Mouse (Mus musculus): ENCODE measurements around the gene Htra2. TPM values are rescaled to one million over a fixed set of nuclear protein-coding genes. Genes with fewer than 3 reads are reported as not detected.
A peak's percentile ranks its signal among the peaks of the same experiment; 100 is the strongest.

The Htra2 gene
- polyA plus RNA-seq, 1 experiment from 2014 or later: 61.8 TPM

DNA sequence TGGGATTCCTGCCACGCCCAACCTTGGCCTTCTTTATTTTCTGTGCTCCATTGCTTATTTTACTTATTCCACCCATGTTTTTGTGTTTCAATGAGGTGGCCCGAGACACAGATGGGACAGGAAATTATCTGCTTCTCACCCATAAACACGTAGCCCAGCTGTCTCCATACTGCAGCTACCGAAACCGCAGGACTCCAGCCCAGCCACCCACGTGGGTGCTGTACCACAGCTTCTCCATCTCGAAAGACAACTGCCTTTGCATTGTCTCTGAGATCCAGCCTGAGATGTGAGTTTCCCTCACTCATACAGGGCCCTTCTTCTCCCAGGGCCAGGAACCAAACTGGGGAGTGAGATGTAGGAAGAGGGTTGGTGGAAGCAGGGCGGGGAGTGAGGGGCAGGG, 10.9 kb upstream of the Htra2 start:
- no peaks in the 10 kb centered on the region for H3K9me3 ChIP-seq (ENCODE audit: control insufficient read depth, low read length)
- H3K27me3 ChIP-seq (ENCODE audit: control insufficient read depth, insufficient read depth, low read depth, low read length): peaks cover 92% of the 10 kb centered on the region
- 30% methylated on average over 8 of the region's 8 CpGs for WGBS
- H3K9ac ChIP-seq (ENCODE audit: low read length): no peak overlapping the region
- no peak overlapping the region for H3K4me2 ChIP-seq (ENCODE audit: low read depth, low read length)
- no peaks in the 10 kb centered on the region for H3K36me3 ChIP-seq (ENCODE audit: control insufficient read depth, insufficient read depth, low read length)
- no peak overlapping the region for H3K27ac ChIP-seq (ENCODE audit: low read length)
- ATAC-seq (ENCODE audit: low read depth): no peak
- no peaks in the 10 kb centered on the region; the same call in 1 of the 2 replicates for H3K4me1 ChIP-seq (replicated peaks; ENCODE audit: control insufficient read depth, insufficient read depth, low read length)
- no peak overlapping the region for H3K4me3 ChIP-seq (ENCODE audit: low read length)

DNA sequence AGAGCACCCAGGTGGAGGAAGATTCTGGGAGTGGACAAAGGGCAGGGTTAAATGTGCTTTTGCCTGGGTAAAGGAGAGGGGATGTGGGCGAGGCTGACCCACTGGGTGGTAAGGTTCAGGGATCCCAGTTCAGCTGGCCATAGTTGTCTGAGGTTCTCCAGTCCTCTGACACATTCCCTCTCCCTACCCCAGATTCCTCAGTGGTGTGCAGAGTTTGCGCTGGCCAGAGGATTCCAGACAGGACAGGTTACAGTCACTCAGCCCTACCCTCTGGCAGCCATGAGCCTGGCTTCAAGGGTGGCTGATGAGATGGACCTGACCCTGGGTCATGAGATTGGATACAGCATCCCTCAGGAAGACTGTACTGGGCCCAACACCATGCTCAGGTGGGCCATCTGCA, 3.7 kb upstream of the Htra2 start:
- H3K4me1 ChIP-seq (replicated peaks; ENCODE audit: control insufficient read depth, insufficient read depth, low read length): peaks cover 10% of the 10 kb centered on the region
- peaks cover 5% of the 10 kb centered on the region for H3K36me3 ChIP-seq (ENCODE audit: control insufficient read depth, insufficient read depth, low read length)
- H3K4me3 ChIP-seq (ENCODE audit: low read length): no peak overlapping the region
- no peak overlapping the region for H3K27ac ChIP-seq (ENCODE audit: low read length)
- no peaks in the 10 kb centered on the region for H3K9me3 ChIP-seq (ENCODE audit: control insufficient read depth, low read length)
- H3K9ac ChIP-seq (ENCODE audit: low read length): no peak overlapping the region
- 72% methylated on average over 2 of the region's 2 CpGs for WGBS
- H3K27me3 ChIP-seq (ENCODE audit: control insufficient read depth, insufficient read depth, low read depth, low read length): peaks cover 20% of the 10 kb centered on the region
- no peak for ATAC-seq (ENCODE audit: low read depth)
- H3K4me2 ChIP-seq (ENCODE audit: low read depth, low read length): no peak overlapping the region

DNA sequence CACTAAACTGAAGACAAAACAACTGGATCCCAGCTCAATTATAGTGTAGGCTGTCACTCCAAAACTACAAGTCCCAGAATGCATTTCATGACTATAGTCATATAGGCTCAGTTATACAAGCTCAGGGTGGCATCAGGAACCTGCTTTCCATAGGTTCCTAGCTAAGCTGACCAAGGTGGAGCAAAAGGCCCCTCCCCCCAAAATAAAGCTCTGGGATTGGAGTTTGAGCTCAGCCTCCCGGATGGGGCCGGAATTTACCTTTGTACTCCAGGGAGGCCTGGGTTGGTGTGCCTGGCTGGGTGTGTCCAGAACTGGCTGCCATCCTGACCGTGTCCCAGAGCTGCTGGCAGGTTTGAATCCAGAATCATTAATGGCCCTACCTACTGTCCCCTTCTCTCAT, 2.7 kb upstream of the Htra2 start, which contains the start of gene Dqx1:
TSS of gene Dqx1 (plus strand) at position 55 of the 400 bp plus-strand sequence.
- WGBS: 34% methylated on average over 3 of the region's 3 CpGs
- 0 out of 2 replicates have a peak, but pooled peaks have one; percentile 1 for ATAC-seq (ENCODE audit: low read depth)
- no peak within 1 kb of the TSS for H3K4me2 ChIP-seq (ENCODE audit: low read depth, low read length)

DNA sequence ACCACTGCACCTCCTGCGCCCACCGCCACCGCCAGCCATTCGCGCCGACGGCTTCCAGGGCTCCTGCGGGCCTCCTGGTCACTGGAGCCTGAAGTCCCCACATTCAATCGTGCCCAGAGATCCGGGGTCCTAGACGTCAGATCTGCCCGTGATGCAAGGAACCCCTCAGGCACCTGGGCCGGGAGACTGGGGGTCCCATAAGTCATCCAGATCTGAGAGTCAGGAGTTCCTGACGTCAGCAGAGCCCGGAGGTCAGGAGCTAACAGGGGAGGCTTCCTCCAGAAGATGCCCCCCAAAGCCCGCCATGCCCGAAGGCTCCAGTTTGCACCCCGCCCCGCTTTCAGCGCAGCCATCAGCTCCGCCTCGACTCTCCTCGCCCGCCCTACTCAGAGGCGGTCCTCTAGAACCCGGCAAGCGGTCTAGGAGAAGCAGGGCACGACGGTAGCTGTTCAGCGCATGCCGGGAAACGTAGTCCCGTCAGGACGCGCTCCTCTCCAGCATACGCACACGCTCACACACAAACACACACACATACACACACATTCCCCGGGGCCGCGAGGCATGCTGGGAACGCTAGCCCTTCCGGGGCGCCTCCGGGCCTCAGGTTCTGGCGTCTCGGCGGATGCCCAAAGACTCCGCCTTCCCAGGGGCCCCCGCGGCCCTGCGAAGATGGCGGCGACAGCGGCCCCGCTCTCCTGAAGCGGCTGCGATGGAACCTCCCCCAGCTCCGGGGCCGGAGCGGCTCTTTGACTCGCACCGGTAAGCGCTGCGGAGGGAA, 810 bp downstream of the Htra2 start, which contains the start of gene Aup1:
TSS of gene Aup1 (plus strand) at position 448 of the 778 bp plus-strand sequence.
- peak within 1 kb of the TSS; percentile 75 for H3K4me3 ChIP-seq (ENCODE audit: low read length)
- H3K9ac ChIP-seq (ENCODE audit: low read length): peak within 1 kb of the TSS; percentile 92
- peak within 1 kb of the TSS; percentile 87 for H3K27ac ChIP-seq (ENCODE audit: low read length)
- H3K4me2 ChIP-seq (ENCODE audit: low read depth, low read length): peak within 1 kb of the TSS; percentile 95
- H3K9me3 ChIP-seq (ENCODE audit: control insufficient read depth, low read length): no peaks in the 10 kb centered on the region
- peak; percentile 98 for ATAC-seq (ENCODE audit: low read depth)
- H3K4me1 ChIP-seq (replicated peaks; ENCODE audit: control insufficient read depth, insufficient read depth, low read length): peaks cover 22% of the 10 kb centered on the region
- peaks cover 19% of the 10 kb centered on the region for H3K36me3 ChIP-seq (ENCODE audit: control insufficient read depth, insufficient read depth, low read length)
- WGBS: under 1% methylated on average over 59 of the region's 64 CpGs
- H3K27me3 ChIP-seq (ENCODE audit: control insufficient read depth, insufficient read depth, low read depth, low read length): no peaks in the 10 kb centered on the region

More for the DNA sequence above, 2.7 kb upstream of the Htra2 start, which contains the start of gene Dqx1:
- H3K27me3 ChIP-seq (ENCODE audit: control insufficient read depth, insufficient read depth, low read depth, low read length): peaks cover 11% of the 10 kb centered on the region
- H3K4me1 ChIP-seq (replicated peaks; ENCODE audit: control insufficient read depth, insufficient read depth, low read length): peaks cover 17% of the 10 kb centered on the region
- no peak within 1 kb of the TSS for H3K27ac ChIP-seq (ENCODE audit: low read length)
- H3K9ac ChIP-seq (ENCODE audit: low read length): no peak within 1 kb of the TSS
- no peak within 1 kb of the TSS for H3K4me3 ChIP-seq (ENCODE audit: low read length)
- H3K36me3 ChIP-seq (ENCODE audit: control insufficient read depth, insufficient read depth, low read length): peaks cover 5% of the 10 kb centered on the region
- no peaks in the 10 kb centered on the region for H3K9me3 ChIP-seq (ENCODE audit: control insufficient read depth, low read length)

DNA sequence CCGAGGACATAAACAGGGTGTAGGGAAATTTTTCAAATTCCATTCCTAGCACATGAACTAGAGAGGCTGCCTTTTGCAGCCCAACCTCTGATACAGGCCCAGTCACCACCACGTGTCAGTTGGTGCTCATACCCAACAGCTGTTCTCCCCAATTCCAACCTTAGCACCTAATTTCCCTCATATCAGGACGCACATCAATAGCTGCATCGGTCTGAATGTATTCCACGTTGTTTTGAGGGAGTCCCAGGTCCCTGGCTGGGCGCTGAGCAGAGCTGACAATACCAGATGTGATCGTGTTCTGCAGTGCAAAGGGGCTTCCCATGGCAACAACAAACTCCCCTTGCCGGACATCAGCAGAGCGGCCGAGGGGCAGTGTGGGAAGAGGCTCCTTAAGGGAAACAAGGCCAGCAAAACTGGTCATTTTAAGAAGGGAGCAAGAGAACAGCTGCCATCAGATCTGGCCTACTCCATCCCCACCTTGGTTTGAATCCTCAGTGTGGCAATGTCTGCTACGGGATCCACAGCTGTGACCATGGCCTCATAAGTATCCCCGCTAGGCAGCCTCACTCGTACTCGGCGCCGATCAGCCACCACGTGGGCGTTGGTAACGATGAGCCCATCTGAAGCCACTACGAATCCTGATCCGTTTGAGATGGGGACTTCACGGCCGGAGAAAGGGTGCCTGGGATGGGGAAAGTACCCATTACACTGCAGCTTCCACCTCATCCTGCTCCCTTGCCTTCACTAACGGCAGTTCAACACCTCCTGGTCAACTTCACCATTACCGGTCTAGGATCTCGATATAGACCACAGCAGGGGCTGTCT, 1.7 kb downstream of the Htra2 start:
- Histone ChIP-seq H3K9ac (ENCODE audit: low read length) (peak overlapping the region; percentile 92), H3K36me3 (ENCODE audit: control insufficient read depth, insufficient read depth, low read length) (peaks cover 19% of the 10 kb centered on the region), H3K4me3 (ENCODE audit: low read length) (peak overlapping the region; percentile 75), H3K4me2 (ENCODE audit: low read depth, low read length) (peak overlapping the region; percentile 95), H3K27ac (ENCODE audit: low read length) (peak overlapping the region; percentile 62), H3K9me3 (ENCODE audit: control insufficient read depth, low read length) (no peaks in the 10 kb centered on the region), H3K27me3 (ENCODE audit: control insufficient read depth, insufficient read depth, low read depth, low read length) (no peaks in the 10 kb centered on the region), H3K4me1 (replicated peaks; ENCODE audit: control insufficient read depth, insufficient read depth, low read length) (peaks cover 22% of the 10 kb centered on the region)
- ATAC-seq (ENCODE audit: low read depth): 0 out of 2 replicates have a peak, but pooled peaks have one; percentile 2
- WGBS: 1% methylated on average over 26 of the region's 26 CpGs

DNA sequence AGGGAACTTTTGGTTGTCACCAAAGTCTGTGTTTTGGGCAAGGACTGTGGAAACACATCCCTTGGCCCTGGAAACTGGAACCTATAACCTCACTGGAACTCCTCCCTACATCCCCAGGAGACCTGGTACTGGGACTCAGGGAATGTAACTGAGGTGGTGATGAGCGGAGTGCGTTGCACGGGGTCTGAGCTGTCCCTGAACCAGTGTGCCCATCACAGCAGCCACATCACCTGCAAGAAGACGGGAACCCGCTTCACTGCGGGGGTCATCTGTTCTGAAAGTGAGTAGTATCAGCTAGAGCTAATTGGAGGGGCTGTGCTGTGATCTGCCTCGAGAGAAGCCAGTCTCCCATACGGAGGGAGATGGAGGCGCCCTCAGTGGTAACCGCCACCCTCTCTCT, 5.7 kb downstream of the Htra2 start:
- H3K9ac ChIP-seq (ENCODE audit: low read length): no peak overlapping the region
- peaks cover 14% of the 10 kb centered on the region for H3K36me3 ChIP-seq (ENCODE audit: control insufficient read depth, insufficient read depth, low read length)
- no peak for ATAC-seq (ENCODE audit: low read depth)
- no peaks in the 10 kb centered on the region for H3K9me3 ChIP-seq (ENCODE audit: control insufficient read depth, low read length)
- H3K27ac ChIP-seq (ENCODE audit: low read length): no peak overlapping the region
- H3K4me3 ChIP-seq (ENCODE audit: low read length): no peak overlapping the region
- no peak overlapping the region for H3K4me2 ChIP-seq (ENCODE audit: low read depth, low read length)
- 65% methylated on average over 10 of the region's 10 CpGs for WGBS
- peaks cover 12% of the 10 kb centered on the region for H3K4me1 ChIP-seq (replicated peaks; ENCODE audit: control insufficient read depth, insufficient read depth, low read length)
- H3K27me3 ChIP-seq (ENCODE audit: control insufficient read depth, insufficient read depth, low read depth, low read length): no peaks in the 10 kb centered on the region

DNA sequence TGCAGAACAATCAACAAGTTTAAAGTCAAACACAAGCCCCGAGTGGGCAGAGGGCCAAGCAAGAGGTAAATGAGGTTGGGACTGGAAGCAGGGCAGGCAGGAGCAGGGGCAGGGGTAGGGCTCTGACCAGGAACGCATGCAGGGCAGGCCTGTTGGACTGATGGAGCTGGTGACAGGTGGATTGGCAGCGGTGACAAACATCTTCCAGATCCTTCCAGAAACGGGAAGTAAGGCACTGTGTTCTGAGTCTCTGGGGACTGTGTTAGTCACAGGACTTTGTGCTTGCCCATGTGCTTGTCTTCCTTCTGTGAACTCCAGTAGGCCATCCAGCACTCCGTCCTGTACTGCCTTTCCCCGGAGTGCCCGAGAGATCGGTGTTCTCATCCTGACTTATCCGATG, 10.3 kb downstream of the Htra2 start:
- no peaks in the 10 kb centered on the region for H3K9me3 ChIP-seq (ENCODE audit: control insufficient read depth, low read length)
- H3K36me3 ChIP-seq (ENCODE audit: control insufficient read depth, insufficient read depth, low read length): no peaks in the 10 kb centered on the region
- WGBS: 72% methylated on average over 9 of the region's 9 CpGs
- no peak overlapping the region for H3K4me2 ChIP-seq (ENCODE audit: low read depth, low read length)
- H3K27ac ChIP-seq (ENCODE audit: low read length): no peak overlapping the region
- H3K4me1 ChIP-seq (replicated peaks; ENCODE audit: control insufficient read depth, insufficient read depth, low read length): no peaks in the 10 kb centered on the region; the same call in 1 of the 2 replicates
- no peak overlapping the region for H3K4me3 ChIP-seq (ENCODE audit: low read length)
- no peak overlapping the region for H3K9ac ChIP-seq (ENCODE audit: low read length)
- no peaks in the 10 kb centered on the region for H3K27me3 ChIP-seq (ENCODE audit: control insufficient read depth, insufficient read depth, low read depth, low read length)
- no peak for ATAC-seq (ENCODE audit: low read depth)

DNA sequence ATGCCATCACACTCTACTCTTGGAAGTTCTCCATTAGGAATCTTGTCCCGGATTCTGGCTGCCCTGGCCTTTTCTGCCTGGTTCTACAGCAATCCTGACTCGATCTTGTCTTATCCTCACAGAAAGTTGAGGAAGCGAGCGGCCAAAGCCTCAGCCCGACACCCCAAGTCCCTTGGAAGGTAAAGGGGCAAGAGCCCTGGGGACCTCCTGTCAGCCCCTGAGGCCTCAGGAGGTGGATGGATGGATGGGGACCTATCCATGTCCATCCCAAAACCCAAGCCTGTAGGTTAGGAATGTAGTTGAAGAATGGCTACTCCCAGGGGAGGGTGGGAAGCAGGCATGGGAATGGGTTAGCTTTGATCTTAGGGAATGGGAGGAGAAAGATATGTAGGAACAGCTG, 11.1 kb downstream of the Htra2 start:
- Histone ChIP-seq H3K27me3 (ENCODE audit: control insufficient read depth, insufficient read depth, low read depth, low read length) (no peaks in the 10 kb centered on the region), H3K4me3 (ENCODE audit: low read length) (no peak overlapping the region), H3K9me3 (ENCODE audit: control insufficient read depth, low read length) (no peaks in the 10 kb centered on the region), H3K4me2 (ENCODE audit: low read depth, low read length) (no peak overlapping the region), H3K4me1 (replicated peaks; ENCODE audit: control insufficient read depth, insufficient read depth, low read length) (no peaks in the 10 kb centered on the region; the same call in 1 of the 2 replicates), H3K27ac (ENCODE audit: low read length) (no peak overlapping the region), H3K9ac (ENCODE audit: low read length) (0 out of 2 replicates have a peak overlapping the region, but pooled peaks have one; percentile 13), H3K36me3 (ENCODE audit: control insufficient read depth, insufficient read depth, low read length) (no peaks in the 10 kb centered on the region)
- WGBS: 84% methylated on average over 5 of the region's 5 CpGs
- no peak for ATAC-seq (ENCODE audit: low read depth)

DNA sequence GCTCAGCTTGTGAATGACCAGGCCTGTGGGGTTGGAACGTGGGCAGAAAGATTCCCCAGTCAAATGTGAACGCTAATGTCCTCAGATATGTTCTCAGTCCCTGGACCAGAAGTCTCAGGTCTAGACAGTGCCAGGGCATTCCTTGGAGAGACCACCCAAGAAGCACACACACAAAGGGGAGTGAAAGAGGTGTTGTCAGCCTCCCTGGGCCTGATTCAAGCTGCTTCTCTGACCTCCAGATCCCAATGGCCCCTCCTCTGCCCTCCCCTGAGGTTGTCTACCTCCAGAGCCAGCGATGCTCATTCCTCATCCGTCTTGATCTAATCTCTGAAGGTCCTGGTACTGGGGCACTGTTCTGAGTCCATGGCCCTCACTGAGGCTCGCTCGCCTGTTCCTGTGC, 11.5 kb downstream of the Htra2 start:
- Histone ChIP-seq H3K9ac (ENCODE audit: low read length) (no peak overlapping the region), H3K9me3 (ENCODE audit: control insufficient read depth, low read length) (no peaks in the 10 kb centered on the region), H3K27ac (ENCODE audit: low read length) (no peak overlapping the region), H3K36me3 (ENCODE audit: control insufficient read depth, insufficient read depth, low read length) (no peaks in the 10 kb centered on the region), H3K4me1 (replicated peaks; ENCODE audit: control insufficient read depth, insufficient read depth, low read length) (peaks cover 3% of the 10 kb centered on the region), H3K27me3 (ENCODE audit: control insufficient read depth, insufficient read depth, low read depth, low read length) (no peaks in the 10 kb centered on the region), H3K4me2 (ENCODE audit: low read depth, low read length) (no peak overlapping the region), H3K4me3 (ENCODE audit: low read length) (no peak overlapping the region)
- ATAC-seq (ENCODE audit: low read depth): peak; percentile 27; the same call in 1 of the 2 replicates
- WGBS: 58% methylated on average over 6 of the region's 6 CpGs

Measured in lung, embryonic 16.5 days (tissue).